Mouse (Mus musculus): ENCODE data around the gene Scml4. TPM values are rescaled to one million over a fixed set of nuclear protein-coding genes. Genes with fewer than 3 reads are reported as not detected.

Scml4 gene
- polyA plus RNA-seq, 1 experiment from 2014 or later: 0.92 TPM

- no peak for ATAC-seq (replicated peaks; ENCODE audit: insufficient number of reproducible peaks, low FRiP score, low TSS enrichment)
Observed at GRCm38 (mm10) chr10:42879682-42880081, 19.5 kb downstream of the Scml4 start.

GRCm38 (mm10) chr10:42887040-42887439 lies 26.9 kb downstream of the Scml4 start:
- H3K36me3 ChIP-seq (ENCODE audit: control insufficient read depth, insufficient read depth, low read length): no peaks in the 10 kb centered on the region
- no peak overlapping the region for H3K9ac ChIP-seq (ENCODE audit: low read depth, low read length)
- H3K4me2 ChIP-seq: no peak overlapping the region
- no peak overlapping the region for H3K4me3 ChIP-seq (ENCODE audit: low read depth, low read length)
- H3K4me1 ChIP-seq (ENCODE audit: control insufficient read depth, insufficient read depth, low read length): no peaks in the 10 kb centered on the region
- no peaks in the 10 kb centered on the region for H3K9me3 ChIP-seq (replicated peaks; ENCODE audit: control insufficient read depth, low read length)
- no peaks in the 10 kb centered on the region for H3K27me3 ChIP-seq (ENCODE audit: control insufficient read depth, insufficient read depth, low read length)
- whole genome bisulfite sequencing (ENCODE audit: insufficient replicate concordance): 27% methylated on average over 6 of the region's 6 CpGs
- no peak for ATAC-seq (replicated peaks; ENCODE audit: insufficient number of reproducible peaks, low FRiP score, low TSS enrichment)
- no peak overlapping the region for H3K27ac ChIP-seq (ENCODE audit: low read depth, low read length)

More at GRCm38 (mm10) chr10:42879682-42880081, 19.5 kb downstream of the Scml4 start:
- Histone ChIP-seq H3K36me3 (ENCODE audit: control insufficient read depth, insufficient read depth, low read length) (no peaks in the 10 kb centered on the region), H3K9me3 (replicated peaks; ENCODE audit: control insufficient read depth, low read length) (no peaks in the 10 kb centered on the region), H3K4me3 (ENCODE audit: low read depth, low read length) (no peak overlapping the region), H3K27me3 (ENCODE audit: control insufficient read depth, insufficient read depth, low read length) (no peaks in the 10 kb centered on the region), H3K9ac (ENCODE audit: low read depth, low read length) (no peak overlapping the region), H3K27ac (ENCODE audit: low read depth, low read length) (no peak overlapping the region), H3K4me1 (ENCODE audit: control insufficient read depth, insufficient read depth, low read length) (peaks cover 6% of the 10 kb centered on the region), H3K4me2 (no peak overlapping the region)
- 59% methylated on average over 5 of the region's 5 CpGs for WGBS (ENCODE audit: insufficient replicate concordance)

GRCm38 (mm10) chr10:42888241-42888640 lies 28.1 kb downstream of the Scml4 start:
- WGBS (ENCODE audit: insufficient replicate concordance): 79% methylated on average over 5 of the region's 5 CpGs
- no peak overlapping the region for H3K4me3 ChIP-seq (ENCODE audit: low read depth, low read length)
- H3K9ac ChIP-seq (ENCODE audit: low read depth, low read length): no peak overlapping the region

DNA sequence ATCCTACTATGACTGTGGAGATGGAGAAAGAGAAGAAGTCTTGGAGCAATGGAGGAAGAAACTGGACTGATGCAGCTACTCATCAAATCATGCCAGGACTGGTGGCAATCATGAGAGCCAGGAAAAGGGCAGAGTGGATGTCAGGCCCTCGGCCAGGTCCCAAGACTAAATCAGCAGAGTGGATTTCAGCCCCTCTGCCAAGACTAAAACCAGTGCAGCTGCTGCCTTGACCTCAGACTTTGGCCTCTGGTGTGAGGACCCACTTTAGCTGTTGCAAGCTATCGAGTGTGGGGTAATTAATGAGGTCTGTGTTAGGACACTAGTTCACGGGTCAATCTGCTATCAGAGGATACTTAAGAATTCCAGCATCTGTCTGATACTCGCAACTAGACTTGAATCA lies 30.2 kb downstream of the Scml4 start:
- ATAC-seq (replicated peaks; ENCODE audit: insufficient number of reproducible peaks, low FRiP score, low TSS enrichment): no peak
- Histone ChIP-seq H3K4me1 (ENCODE audit: control insufficient read depth, insufficient read depth, low read length) (peaks cover 10% of the 10 kb centered on the region), H3K4me3 (ENCODE audit: low read depth, low read length) (no peak overlapping the region), H3K27ac (ENCODE audit: low read depth, low read length) (no peak overlapping the region), H3K9ac (ENCODE audit: low read depth, low read length) (no peak overlapping the region), H3K27me3 (ENCODE audit: control insufficient read depth, insufficient read depth, low read length) (no peaks in the 10 kb centered on the region), H3K36me3 (ENCODE audit: control insufficient read depth, insufficient read depth, low read length) (no peaks in the 10 kb centered on the region), H3K9me3 (replicated peaks; ENCODE audit: control insufficient read depth, low read length) (no peaks in the 10 kb centered on the region), H3K4me2 (no peak overlapping the region)
- 68% methylated on average over 4 of the region's 4 CpGs for WGBS (ENCODE audit: insufficient replicate concordance)

More at GRCm38 (mm10) chr10:42888241-42888640, 28.1 kb downstream of the Scml4 start:
- Histone ChIP-seq H3K36me3 (ENCODE audit: control insufficient read depth, insufficient read depth, low read length) (no peaks in the 10 kb centered on the region), H3K9me3 (replicated peaks; ENCODE audit: control insufficient read depth, low read length) (no peaks in the 10 kb centered on the region), H3K27me3 (ENCODE audit: control insufficient read depth, insufficient read depth, low read length) (no peaks in the 10 kb centered on the region), H3K4me1 (ENCODE audit: control insufficient read depth, insufficient read depth, low read length) (no peaks in the 10 kb centered on the region), H3K4me2 (no peak overlapping the region), H3K27ac (ENCODE audit: low read depth, low read length) (no peak overlapping the region)
- ATAC-seq (replicated peaks; ENCODE audit: insufficient number of reproducible peaks, low FRiP score, low TSS enrichment): no peak

DNA sequence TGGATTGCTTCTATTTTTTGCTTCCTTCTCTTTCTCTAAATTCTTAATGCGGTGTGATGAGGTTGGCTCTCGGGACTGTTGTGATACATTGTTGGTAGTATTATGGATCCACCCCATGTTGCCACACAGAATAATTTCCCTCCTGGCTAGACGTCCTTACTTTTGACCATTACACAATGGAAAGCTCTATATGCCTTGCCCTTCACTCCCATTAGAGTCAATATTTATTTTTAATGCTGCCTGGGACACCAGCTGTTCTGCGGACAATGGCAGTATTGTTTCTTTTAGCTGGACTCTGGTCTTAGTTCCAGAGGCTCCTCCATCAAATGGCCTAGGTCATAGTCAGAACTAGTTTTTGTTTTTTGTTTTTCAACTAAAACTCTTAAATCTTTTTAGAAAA lies 32.1 kb downstream of the Scml4 start:
- no peaks in the 10 kb centered on the region for H3K9me3 ChIP-seq (replicated peaks; ENCODE audit: control insufficient read depth, low read length)
- H3K27me3 ChIP-seq (ENCODE audit: control insufficient read depth, insufficient read depth, low read length): no peaks in the 10 kb centered on the region
- no peak for ATAC-seq (replicated peaks; ENCODE audit: insufficient number of reproducible peaks, low FRiP score, low TSS enrichment)
- peaks cover 10% of the 10 kb centered on the region for H3K4me1 ChIP-seq (ENCODE audit: control insufficient read depth, insufficient read depth, low read length)
- H3K4me2 ChIP-seq: no peak overlapping the region
- H3K36me3 ChIP-seq (ENCODE audit: control insufficient read depth, insufficient read depth, low read length): no peaks in the 10 kb centered on the region
- no peak overlapping the region for H3K4me3 ChIP-seq (ENCODE audit: low read depth, low read length)
- H3K27ac ChIP-seq (ENCODE audit: low read depth, low read length): no peak overlapping the region
- 70% methylated on average over 4 of the region's 4 CpGs for WGBS (ENCODE audit: insufficient replicate concordance)
- H3K9ac ChIP-seq (ENCODE audit: low read depth, low read length): no peak overlapping the region

- Histone ChIP-seq H3K36me3 (ENCODE audit: control insufficient read depth, insufficient read depth, low read length) (no peaks in the 10 kb centered on the region), H3K27ac (ENCODE audit: low read depth, low read length) (no peak overlapping the region), H3K9ac (ENCODE audit: low read depth, low read length) (no peak overlapping the region), H3K9me3 (replicated peaks; ENCODE audit: control insufficient read depth, low read length) (no peaks in the 10 kb centered on the region), H3K4me2 (no peak overlapping the region), H3K27me3 (ENCODE audit: control insufficient read depth, insufficient read depth, low read length) (no peaks in the 10 kb centered on the region), H3K4me1 (ENCODE audit: control insufficient read depth, insufficient read depth, low read length) (peaks cover 10% of the 10 kb centered on the region), H3K4me3 (ENCODE audit: low read depth, low read length) (no peak overlapping the region)
- ATAC-seq (replicated peaks; ENCODE audit: insufficient number of reproducible peaks, low FRiP score, low TSS enrichment): no peak
- 64% methylated on average over 4 of the region's 4 CpGs for WGBS (ENCODE audit: insufficient replicate concordance)
Observed at GRCm38 (mm10) chr10:42892987-42893386, 32.8 kb downstream of the Scml4 start.

DNA sequence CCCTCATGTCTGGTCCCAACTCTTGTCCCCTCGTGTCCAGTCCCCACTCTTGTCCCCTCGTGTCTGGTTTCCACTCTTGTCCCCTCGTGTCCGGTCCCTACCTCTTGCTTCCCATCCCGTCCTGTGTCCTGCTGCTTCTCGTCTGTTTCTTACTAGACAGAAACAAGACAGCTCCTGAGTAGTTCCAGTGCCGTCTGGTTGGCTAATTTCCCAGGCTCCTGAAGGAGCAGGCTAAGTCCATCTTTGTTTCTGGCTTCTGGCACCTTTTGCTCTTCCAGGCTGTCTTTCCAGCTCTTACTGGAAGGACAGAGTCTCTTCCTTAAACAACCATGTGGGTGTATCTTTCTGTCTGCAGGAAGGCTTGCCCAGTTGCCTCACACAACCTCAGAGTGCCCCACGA lies 33.7 kb downstream of the Scml4 start:
- Histone ChIP-seq H3K9me3 (replicated peaks; ENCODE audit: control insufficient read depth, low read length) (no peaks in the 10 kb centered on the region), H3K4me1 (ENCODE audit: control insufficient read depth, insufficient read depth, low read length) (peaks cover 10% of the 10 kb centered on the region), H3K9ac (ENCODE audit: low read depth, low read length) (0 out of 2 replicates have a peak overlapping the region, but pooled peaks have one; percentile 10), H3K4me3 (ENCODE audit: low read depth, low read length) (no peak overlapping the region), H3K4me2 (no peak overlapping the region), H3K36me3 (ENCODE audit: control insufficient read depth, insufficient read depth, low read length) (no peaks in the 10 kb centered on the region), H3K27ac (ENCODE audit: low read depth, low read length) (no peak overlapping the region), H3K27me3 (ENCODE audit: control insufficient read depth, insufficient read depth, low read length) (no peaks in the 10 kb centered on the region)
- ATAC-seq (replicated peaks; ENCODE audit: insufficient number of reproducible peaks, low FRiP score, low TSS enrichment): no peak
- WGBS (ENCODE audit: insufficient replicate concordance): 67% methylated on average over 8 of the region's 8 CpGs

DNA sequence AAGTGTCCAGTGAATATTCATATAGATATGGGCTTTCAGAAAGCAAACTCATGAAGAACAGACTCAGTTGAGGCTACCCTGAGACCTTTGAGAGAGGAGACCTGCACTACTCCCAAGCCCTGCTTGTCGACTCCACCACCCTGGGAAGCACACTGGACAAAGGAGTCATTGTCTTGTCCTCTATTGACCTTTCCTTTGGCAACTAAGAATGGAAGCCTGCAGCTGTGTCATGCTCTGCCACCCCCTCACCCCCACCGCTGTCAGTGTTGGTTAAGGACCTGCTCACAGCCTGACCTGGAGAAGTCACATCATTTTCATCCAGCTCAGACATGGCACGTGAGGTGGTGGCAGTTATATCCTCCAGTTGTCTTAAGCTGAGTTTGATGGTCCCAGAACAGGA lies 34.1 kb downstream of the Scml4 start:
- Histone ChIP-seq H3K4me2 (no peak overlapping the region), H3K27me3 (ENCODE audit: control insufficient read depth, insufficient read depth, low read length) (no peaks in the 10 kb centered on the region), H3K36me3 (ENCODE audit: control insufficient read depth, insufficient read depth, low read length) (no peaks in the 10 kb centered on the region), H3K9me3 (replicated peaks; ENCODE audit: control insufficient read depth, low read length) (no peaks in the 10 kb centered on the region), H3K4me3 (ENCODE audit: low read depth, low read length) (no peak overlapping the region), H3K4me1 (ENCODE audit: control insufficient read depth, insufficient read depth, low read length) (peaks cover 10% of the 10 kb centered on the region), H3K9ac (ENCODE audit: low read depth, low read length) (no peak overlapping the region), H3K27ac (ENCODE audit: low read depth, low read length) (no peak overlapping the region)
- 58% methylated on average over 3 of the region's 3 CpGs for WGBS (ENCODE audit: insufficient replicate concordance)
- no peak for ATAC-seq (replicated peaks; ENCODE audit: insufficient number of reproducible peaks, low FRiP score, low TSS enrichment)

DNA sequence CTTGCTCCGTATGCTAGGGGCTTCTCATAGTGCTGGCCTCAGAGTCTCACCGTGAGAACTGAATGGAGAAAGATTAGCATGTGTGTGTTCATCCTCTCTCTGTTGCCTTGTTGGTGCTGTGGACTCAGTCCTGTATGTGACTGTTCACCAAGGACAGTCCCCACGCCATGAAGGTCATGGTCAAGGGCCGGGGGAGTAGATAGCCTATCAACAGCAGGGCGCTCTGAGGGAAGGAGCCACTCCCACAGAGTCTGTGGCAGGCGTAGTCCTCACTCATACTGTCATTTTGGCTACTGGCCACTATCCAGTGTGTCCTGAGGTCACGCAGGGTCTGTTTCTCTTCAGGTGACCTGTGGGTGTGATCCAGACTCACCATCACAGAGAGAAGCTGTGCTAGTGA lies 34.5 kb downstream of the Scml4 start:
- no peak overlapping the region for H3K27ac ChIP-seq (ENCODE audit: low read depth, low read length)
- H3K9me3 ChIP-seq (replicated peaks; ENCODE audit: control insufficient read depth, low read length): no peaks in the 10 kb centered on the region
- WGBS (ENCODE audit: insufficient replicate concordance): 53% methylated on average over 7 of the region's 7 CpGs
- no peak overlapping the region for H3K4me3 ChIP-seq (ENCODE audit: low read depth, low read length)
- H3K9ac ChIP-seq (ENCODE audit: low read depth, low read length): no peak overlapping the region
- H3K4me1 ChIP-seq (ENCODE audit: control insufficient read depth, insufficient read depth, low read length): peaks cover 10% of the 10 kb centered on the region
- no peaks in the 10 kb centered on the region for H3K36me3 ChIP-seq (ENCODE audit: control insufficient read depth, insufficient read depth, low read length)
- H3K4me2 ChIP-seq: no peak overlapping the region
- H3K27me3 ChIP-seq (ENCODE audit: control insufficient read depth, insufficient read depth, low read length): no peaks in the 10 kb centered on the region
- no peak for ATAC-seq (replicated peaks; ENCODE audit: insufficient number of reproducible peaks, low FRiP score, low TSS enrichment)

Measured in heart, embryonic 11.5 days (tissue).